Mouse (Mus musculus) frontal cortex, adult 2 months (tissue): ENCODE measurements at regions not wholly inside any gene's neighbourhood (a gene's known extent, or its start where the extent isn't known, plus 50 kb on each side); places are given as distances from the start of the nearest gene placed in this dataset.
A peak's percentile ranks its signal among the peaks of the same experiment; 100 is the strongest.

Experiments used
- DNase-seq, 2 experiments: peaks; one replicate each; pipeline ENCODE4 v3.0.0; 2022; ENCODE audit warnings: low spot score in 1 of 2; ENCODE audit errors: extremely low spot score in 1 of 2

- no peak for DNase-seq
These were observed 486.2 kb downstream of the Synb start for GRCm38 (mm10) chr14:68807918-68808317.

- DNase-seq, result no peak
These were observed 487.5 kb downstream of the Synb start for GRCm38 (mm10) chr14:68806646-68807045.

GRCm38 (mm10) chr14:68784395-68784794 is 509.7 kb downstream of the Synb start:
- no peak for DNase-seq

- no peak for DNase-seq
These were observed 510.9 kb downstream of the Synb start for GRCm38 (mm10) chr14:68783216-68783615.

- no peak for DNase-seq
These were observed 523.7 kb downstream of the Synb start for GRCm38 (mm10) chr14:68770411-68770810.

- DNase-seq, result no peak
These were observed 531.2 kb downstream of the Synb start for GRCm38 (mm10) chr14:68762916-68763315.

GRCm38 (mm10) chr14:68744661-68745060 is 549.4 kb downstream of the Synb start:
- no peak for DNase-seq

GRCm38 (mm10) chr14:68738474-68738873 is 555.6 kb downstream of the Synb start:
- DNase-seq, result no peak

GRCm38 (mm10) chr14:68735756-68736155 is 558.3 kb downstream of the Synb start:
- peak; percentile 62 to 93 for DNase-seq

- no peak for DNase-seq
These were observed 572.9 kb downstream of the Synb start for GRCm38 (mm10) chr14:68721156-68721555.

- DNase-seq, result no peak
These were observed 574.5 kb downstream of the Synb start for GRCm38 (mm10) chr14:68719429-68720160.

- no peak for DNase-seq
These were observed 575.3 kb downstream of the Synb start for GRCm38 (mm10) chr14:68718846-68719245.
